Mouse (Mus musculus) midbrain, embryonic 16.5 days (tissue): ENCODE results near the gene Raver2. TPM values are rescaled to one million over a fixed set of nuclear protein-coding genes. Genes with fewer than 3 reads are reported as not detected.

ENCODE experiments used
- ATAC-seq: fragments of 200-750 bp; cut with Nextera tagmentation; 2 replicates; pipeline ENCODE4 v1.8.0; 2017; ENCODE audit warnings: moderate TSS enrichment
- H3K27ac ChIP-seq: fragments of 300-500 bp; sonication (generic); 2 replicates; pipeline ENCODE4 v1.5.1; 2014; ENCODE audit warnings: mild to moderate bottlenecking, low read length, mixed read lengths
- H3K27me3 ChIP-seq: fragments of 300-500 bp; sonication (generic); 2 replicates; pipeline ENCODE4 v1.6.1; 2014; ENCODE audit warnings: low read depth, low read length, mixed read lengths; ENCODE audit not compliant: control insufficient read depth, insufficient read depth
- H3K36me3 ChIP-seq: fragments of 300-500 bp; sonication (generic); 2 replicates; pipeline ENCODE4 v1.6.1; 2014; ENCODE audit warnings: mild to moderate bottlenecking, low read length, moderate library complexity, mixed read lengths; ENCODE audit not compliant: control insufficient read depth, insufficient read depth
- H3K4me1 ChIP-seq: fragments of 300-500 bp; sonication (generic); 2 replicates; pipeline ENCODE4 v1.6.1; 2014; ENCODE audit warnings: mild to moderate bottlenecking, low read length, mixed read lengths; ENCODE audit not compliant: control insufficient read depth, insufficient read depth
- H3K4me2 ChIP-seq: fragments of 300-500 bp; sonication (generic); 2 replicates; pipeline ENCODE4 v1.6.1; 2014; ENCODE audit warnings: mild to moderate bottlenecking, low read length, mixed read lengths
- H3K4me3 ChIP-seq: fragments of 300-500 bp; sonication (generic); 2 replicates; pipeline ENCODE4 v1.5.1; 2014; ENCODE audit warnings: low read depth, mild to moderate bottlenecking, low read length, moderate library complexity, mixed read lengths
- H3K9ac ChIP-seq: fragments of 300-500 bp; sonication (generic); 2 replicates; pipeline ENCODE4 v1.6.1; 2014; ENCODE audit warnings: low read depth, low read length, mixed read lengths
- H3K9me3 ChIP-seq: fragments of 300-500 bp; sonication (generic); replicated peaks from 2 replicates; pipeline ENCODE4 v1.6.1; 2014; ENCODE audit warnings: mild to moderate bottlenecking, low read length, mixed read lengths; ENCODE audit not compliant: control insufficient read depth, poor library complexity, severe bottlenecking
- WGBS: fragments of 180-500 bp; shearing (Covaris S2); extraction: QIAGEN DNeasy Blood & Tissue Kit; methylation state at CpG from one replicate; pipeline ENCODE4 v1.1.7; 2014; 5-methylcytosine and 5-hydroxymethylcytosine counted together
- polyA plus RNA-seq: library from polyadenylated mRNA; unstranded; fragments of >200 nt; fragmentation: Nextera tagmentation; extraction: Ambion mirVana; gene quantifications from 2 replicates; pipeline ENCODE4 v1.2.1, GENCODE M21; 2015

Gene Raver2
- polyA plus RNA-seq, 1 experiment from 2014 or later: 4.6 TPM

DNA sequence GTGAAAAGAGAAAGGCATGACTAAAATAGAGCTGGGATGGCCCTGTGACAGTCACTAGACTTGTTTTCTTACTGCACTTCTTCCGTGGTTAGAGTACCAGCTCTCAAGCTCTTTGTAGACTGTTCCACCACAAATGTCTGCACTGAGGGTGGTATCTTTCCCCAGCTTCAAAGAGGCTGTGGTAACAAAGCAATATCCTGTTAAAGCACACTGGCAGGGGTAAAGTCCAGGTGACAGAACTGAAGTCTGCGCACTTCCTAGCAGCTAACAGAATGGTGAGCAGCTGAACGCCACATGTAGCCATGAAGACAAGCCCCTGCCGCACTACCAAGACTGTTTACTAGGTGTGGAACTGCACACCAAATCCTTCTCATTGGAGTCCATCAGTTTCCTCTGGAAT lies 118.6 kb downstream of the Raver2 start:
- no peaks in the 10 kb centered on the region for H3K27me3 ChIP-seq
- no peak overlapping the region for H3K4me2 ChIP-seq
- no peak overlapping the region for H3K4me3 ChIP-seq
- H3K9me3 ChIP-seq: no peaks in the 10 kb centered on the region
- no peak for ATAC-seq
- H3K4me1 ChIP-seq: no peaks in the 10 kb centered on the region
- peaks cover 8% of the 10 kb centered on the region; the same call in 1 of the 2 replicates for H3K36me3 ChIP-seq
- 83% methylated on average over 4 of the region's 4 CpGs for WGBS
- H3K9ac ChIP-seq: no peak overlapping the region
- H3K27ac ChIP-seq: no peak overlapping the region

- Histone ChIP-seq H3K4me3 (no peak overlapping the region), H3K27me3 (no peaks in the 10 kb centered on the region), H3K27ac (no peak overlapping the region), H3K4me2 (no peak overlapping the region), H3K9me3 (no peaks in the 10 kb centered on the region), H3K9ac (no peak overlapping the region), H3K36me3 (peaks cover 8% of the 10 kb centered on the region; the same call in 1 of the 2 replicates), H3K4me1 (peaks cover 4% of the 10 kb centered on the region; the same call in 1 of the 2 replicates)
- ATAC-seq: no peak
- WGBS: 97% methylated on average over 5 of the region's 5 CpGs
These were observed 123.6 kb downstream of the Raver2 start for GRCm38 (mm10) chr4:101192241-101192976.

DNA sequence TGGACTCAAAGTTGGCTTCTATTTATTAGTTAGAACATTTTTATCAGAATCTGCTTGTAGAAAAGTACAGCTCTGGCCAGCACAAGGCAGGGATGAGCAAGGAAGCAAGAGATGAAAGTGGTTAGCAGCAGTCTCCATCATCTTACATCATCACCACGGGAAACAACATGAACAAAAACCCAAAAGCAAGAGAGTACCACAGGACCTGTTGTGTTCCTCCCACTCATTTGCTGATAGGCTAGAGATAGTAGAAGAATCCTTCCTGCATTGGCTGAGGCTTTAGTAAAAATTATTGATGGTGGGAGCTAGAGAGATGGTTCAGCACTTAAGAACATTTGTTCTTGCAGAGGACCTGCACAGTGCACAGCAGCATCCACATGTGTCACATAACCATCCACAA lies 125.4 kb downstream of the Raver2 start:
- WGBS: 84% methylated on average over 1 of the region's 1 CpGs
- no peaks in the 10 kb centered on the region for H3K9me3 ChIP-seq
- no peak overlapping the region for H3K27ac ChIP-seq
- H3K36me3 ChIP-seq: peaks cover 8% of the 10 kb centered on the region; the same call in 1 of the 2 replicates
- no peak overlapping the region for H3K4me3 ChIP-seq
- no peak for ATAC-seq
- H3K27me3 ChIP-seq: no peaks in the 10 kb centered on the region
- H3K4me1 ChIP-seq: peaks cover 4% of the 10 kb centered on the region; the same call in 1 of the 2 replicates
- no peak overlapping the region for H3K9ac ChIP-seq
- H3K4me2 ChIP-seq: no peak overlapping the region

DNA sequence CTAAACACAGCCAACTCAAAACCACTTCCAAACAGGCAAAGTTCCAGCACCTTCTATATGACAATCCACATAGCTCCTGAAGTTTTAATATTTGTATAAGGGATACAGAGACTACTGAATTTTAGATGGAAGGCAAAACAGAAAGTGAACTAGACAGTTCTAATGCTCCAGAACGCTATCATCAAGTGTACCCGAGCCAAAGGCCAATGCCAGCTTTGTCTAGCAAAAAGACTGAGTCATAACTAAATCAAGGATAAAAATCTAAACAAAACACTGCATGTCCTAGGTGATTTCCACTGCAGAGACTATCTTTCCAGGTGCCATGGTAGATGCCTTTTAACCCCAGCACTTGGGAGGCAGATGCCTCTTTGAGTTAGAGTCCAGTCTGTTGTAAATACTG lies 127.6 kb downstream of the Raver2 start:
- Histone ChIP-seq H3K4me1 (peaks cover 4% of the 10 kb centered on the region; the same call in 1 of the 2 replicates), H3K27me3 (no peaks in the 10 kb centered on the region), H3K4me3 (no peak overlapping the region), H3K9ac (no peak overlapping the region), H3K9me3 (no peaks in the 10 kb centered on the region), H3K27ac (no peak overlapping the region), H3K36me3 (no peaks in the 10 kb centered on the region), H3K4me2 (no peak overlapping the region)
- WGBS: 86% methylated on average over 2 of the region's 2 CpGs
- ATAC-seq: no peak

DNA sequence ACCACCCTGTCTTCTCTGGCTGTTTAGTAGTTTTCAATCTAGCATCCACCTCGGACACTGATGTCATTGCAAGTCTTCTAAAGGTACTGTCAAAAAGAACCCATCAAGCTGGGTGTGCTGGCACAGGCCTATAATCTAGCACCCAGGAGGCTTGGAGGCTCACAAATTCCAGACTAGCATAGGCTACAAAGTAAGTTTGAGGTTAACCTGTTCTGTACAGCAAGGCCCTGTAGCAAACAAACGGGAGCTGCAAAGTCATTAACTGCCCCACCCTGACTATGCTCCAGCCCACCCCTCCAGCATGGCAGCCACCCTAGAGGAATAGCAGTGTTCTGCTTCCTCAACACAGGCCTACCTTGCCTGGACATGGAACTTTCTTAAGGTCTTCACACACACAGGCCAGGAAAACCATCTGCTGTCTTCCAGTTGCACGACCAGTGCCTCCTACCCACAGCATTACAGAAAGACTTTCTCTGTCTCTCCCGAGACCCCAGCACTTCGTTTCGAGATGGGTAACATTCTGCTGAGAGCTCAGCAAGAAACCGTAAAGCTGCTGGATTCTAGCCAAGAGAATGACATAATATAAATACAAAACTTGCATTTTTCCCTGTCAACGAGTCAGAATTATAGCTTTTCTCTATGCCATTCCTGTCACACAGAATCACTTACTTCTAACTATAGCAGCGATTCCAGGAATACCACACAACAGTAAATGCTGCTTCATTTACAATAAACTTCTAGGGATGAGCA lies 128.8 kb downstream of the Raver2 start:
- WGBS: 74% methylated on average over 9 of the region's 9 CpGs
- ATAC-seq: no peak

DNA sequence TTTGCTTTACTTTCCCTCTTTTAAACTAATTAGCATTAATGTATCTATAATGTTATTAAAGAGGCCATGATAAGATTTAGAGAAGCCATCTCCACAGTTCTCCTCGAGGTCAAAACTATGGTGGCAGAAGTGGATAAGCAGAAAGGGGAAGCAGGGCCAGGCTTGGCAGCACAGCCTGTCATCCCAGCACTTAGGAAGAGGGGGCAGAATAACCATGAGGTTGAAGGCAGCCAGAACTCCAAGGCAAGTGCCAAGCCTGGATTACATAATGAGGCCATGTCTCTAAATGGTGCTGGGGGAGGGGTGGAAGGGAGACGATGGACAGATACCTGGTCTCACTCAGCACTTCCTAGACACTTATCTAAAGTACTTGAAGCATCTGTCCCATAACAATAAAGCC lies 129.6 kb downstream of the Raver2 start:
- ATAC-seq: no peak
- WGBS: 54% methylated on average over 2 of the region's 2 CpGs
- Histone ChIP-seq H3K9me3 (no peaks in the 10 kb centered on the region), H3K4me1 (peaks cover 4% of the 10 kb centered on the region; the same call in 1 of the 2 replicates), H3K27me3 (no peaks in the 10 kb centered on the region), H3K36me3 (no peaks in the 10 kb centered on the region), H3K4me3 (no peak overlapping the region), H3K4me2 (no peak overlapping the region), H3K27ac (no peak overlapping the region), H3K9ac (no peak overlapping the region)

More for the DNA sequence above, 128.8 kb downstream of the Raver2 start:
- no peak overlapping the region for H3K27ac ChIP-seq
- no peaks in the 10 kb centered on the region for H3K27me3 ChIP-seq
- H3K9ac ChIP-seq: no peak overlapping the region
- H3K36me3 ChIP-seq: no peaks in the 10 kb centered on the region
- no peak overlapping the region for H3K4me3 ChIP-seq
- peaks cover 4% of the 10 kb centered on the region; the same call in 1 of the 2 replicates for H3K4me1 ChIP-seq
- no peaks in the 10 kb centered on the region for H3K9me3 ChIP-seq
- no peak overlapping the region for H3K4me2 ChIP-seq

- WGBS: 95% methylated on average over 8 of the region's 8 CpGs
- no peaks in the 10 kb centered on the region for H3K27me3 ChIP-seq
- H3K36me3 ChIP-seq: no peaks in the 10 kb centered on the region
- no peak overlapping the region for H3K4me3 ChIP-seq
- H3K9me3 ChIP-seq: no peaks in the 10 kb centered on the region
- peaks cover 4% of the 10 kb centered on the region; the same call in 1 of the 2 replicates for H3K4me1 ChIP-seq
- H3K9ac ChIP-seq: no peak overlapping the region
- no peak overlapping the region for H3K27ac ChIP-seq
- ATAC-seq: no peak
- no peak overlapping the region for H3K4me2 ChIP-seq
These were observed 130.8 kb downstream of the Raver2 start for GRCm38 (mm10) chr4:101199433-101200081.
